Mouse (Mus musculus) bone marrow macrophage, adult 2 months (primary cell): Measurements from ENCODE around the gene Csk.

Experiments
- CTCF ChIP-seq: IDR thresholded peaks from 2 replicates; pipeline ENCODE4 v1.5.1; 2012; ENCODE audit warnings: low read depth, mild to moderate bottlenecking, low read length, moderate library complexity
- POLR2A ChIP-seq: IDR thresholded peaks from 2 replicates; pipeline ENCODE4 v1.6.1; 2012; ENCODE audit warnings: mild to moderate bottlenecking, low read depth, low read length, borderline replicate concordance

GRCm38 (mm10) chr9:57656631-57657350 lies 3.4 kb upstream of the Csk start:
- no peak for TF ChIP-seq CTCF
- no peak for TF ChIP-seq POLR2A
